Mouse (Mus musculus) cerebellum, postnatal 36 days (tissue): ENCODE data around the gene Kif26a.

Experiments used
- DNase-seq, 2 experiments: peaks; one replicate each; pipeline ENCODE4 v3.0.0; 2021 to 2022; ENCODE audit warnings: mixed read lengths in 2 of 2

The Kif26a gene

DNA sequence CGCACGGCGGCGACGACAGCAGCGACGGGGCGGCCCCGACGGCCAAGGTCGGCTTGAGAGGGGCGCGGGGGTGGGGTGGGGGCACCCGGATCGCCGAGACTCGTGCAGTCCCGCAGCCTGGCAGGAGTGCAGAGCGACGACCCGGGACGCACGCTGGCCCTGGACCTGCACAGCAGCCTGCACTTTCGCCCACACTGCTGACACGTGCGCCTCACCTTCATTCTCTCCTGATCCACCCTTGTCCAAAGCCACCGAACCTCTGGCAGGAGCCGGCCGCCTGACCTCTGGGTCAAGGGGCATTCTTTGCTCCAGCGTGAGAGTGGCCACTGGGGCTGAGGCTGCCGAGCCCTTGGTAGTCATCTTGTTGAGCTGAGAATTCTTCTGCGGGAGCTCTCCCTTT is 15.1 kb upstream of the Kif26a start:
- no peak for DNase-seq

DNA sequence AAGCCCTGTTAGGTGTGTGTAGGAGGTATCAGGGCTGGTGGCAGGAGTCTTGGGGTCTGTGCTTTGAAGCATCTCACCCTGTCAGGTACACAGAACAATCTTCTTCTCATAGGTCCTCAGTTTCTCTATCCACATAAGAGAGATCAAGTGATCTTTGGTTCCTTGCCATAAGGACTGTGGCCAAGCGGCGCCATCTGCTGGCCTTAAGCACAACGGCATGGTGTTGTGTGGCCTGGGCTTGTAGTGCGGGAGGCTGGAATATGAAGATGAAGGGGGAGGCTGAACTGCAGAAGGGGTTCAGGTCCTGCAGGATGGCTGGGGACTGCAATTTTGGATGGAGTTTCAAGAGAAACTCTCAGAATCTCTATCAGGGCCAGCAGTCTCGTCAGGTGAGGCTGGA is 5.8 kb upstream of the Kif26a start:
- DNase-seq: peak; percentile 41 to 49

- DNase-seq: no peak
Observed at GRCm38 (mm10) chr12:112140745-112141144, 5.3 kb upstream of the Kif26a start.

DNA sequence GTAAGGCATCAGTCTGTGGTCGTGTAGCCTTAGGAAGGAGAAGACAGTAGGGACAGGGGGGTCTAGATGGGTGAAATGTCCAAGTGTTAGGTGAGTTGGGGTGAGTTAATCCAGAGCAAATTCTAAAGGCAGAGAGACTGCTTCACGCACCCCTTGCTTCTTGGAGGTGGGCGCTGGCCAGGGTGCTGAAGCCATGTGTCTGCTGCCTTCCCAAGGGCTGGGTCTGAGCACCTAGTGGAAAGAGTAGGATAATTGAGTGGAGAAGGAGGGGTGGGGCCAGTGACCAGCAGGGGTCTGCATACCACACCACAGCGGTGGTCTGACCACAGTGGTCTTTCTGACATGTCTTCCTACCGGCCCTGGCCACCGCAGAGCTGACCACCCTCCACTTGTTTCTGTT is 4.7 kb upstream of the Kif26a start:
- no peak for DNase-seq

GRCm38 (mm10) chr12:112143116-112143832 is 2.7 kb upstream of the Kif26a start:
- DNase-seq: no peak

- DNase-seq: no peak
Observed at GRCm38 (mm10) chr12:112143833-112144201, 2.2 kb upstream of the Kif26a start.

DNA sequence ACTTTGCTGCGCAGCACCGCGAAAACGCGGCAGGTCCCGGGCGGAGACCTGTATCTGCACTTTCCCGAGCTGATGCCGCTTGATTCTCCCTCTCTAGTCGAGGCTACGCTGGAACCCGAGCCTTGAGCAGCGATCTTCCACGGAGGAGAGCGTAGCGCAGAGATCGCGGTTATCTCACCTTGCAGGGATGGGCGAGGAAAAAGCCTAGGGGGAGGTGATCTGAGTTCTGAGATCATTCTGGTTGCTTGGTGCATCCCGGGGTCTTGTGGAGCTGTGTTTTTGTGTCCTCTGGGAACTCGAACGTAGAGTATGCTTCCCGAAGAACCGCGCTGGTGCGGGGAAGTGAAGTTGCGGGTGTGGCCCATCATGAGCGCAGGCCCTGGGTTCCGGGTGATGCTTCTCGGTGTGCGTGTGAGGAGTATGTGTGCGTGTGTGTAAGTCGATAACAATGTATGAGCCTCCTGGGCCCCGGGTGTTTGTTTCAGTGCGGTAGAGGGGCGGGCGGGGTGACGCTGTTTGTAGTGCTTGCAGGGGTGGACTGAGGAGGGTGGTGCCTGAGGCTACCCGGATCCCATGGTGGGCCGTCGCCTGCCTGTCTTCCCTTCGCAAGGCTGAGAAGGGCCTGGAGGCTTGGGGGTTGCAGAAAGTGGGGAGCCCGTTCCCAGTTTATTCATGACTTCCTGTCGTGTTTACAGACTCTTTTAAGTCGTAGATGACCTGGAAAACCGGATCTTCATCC is 1.5 kb upstream of the Kif26a start:
- no peak for DNase-seq

DNA sequence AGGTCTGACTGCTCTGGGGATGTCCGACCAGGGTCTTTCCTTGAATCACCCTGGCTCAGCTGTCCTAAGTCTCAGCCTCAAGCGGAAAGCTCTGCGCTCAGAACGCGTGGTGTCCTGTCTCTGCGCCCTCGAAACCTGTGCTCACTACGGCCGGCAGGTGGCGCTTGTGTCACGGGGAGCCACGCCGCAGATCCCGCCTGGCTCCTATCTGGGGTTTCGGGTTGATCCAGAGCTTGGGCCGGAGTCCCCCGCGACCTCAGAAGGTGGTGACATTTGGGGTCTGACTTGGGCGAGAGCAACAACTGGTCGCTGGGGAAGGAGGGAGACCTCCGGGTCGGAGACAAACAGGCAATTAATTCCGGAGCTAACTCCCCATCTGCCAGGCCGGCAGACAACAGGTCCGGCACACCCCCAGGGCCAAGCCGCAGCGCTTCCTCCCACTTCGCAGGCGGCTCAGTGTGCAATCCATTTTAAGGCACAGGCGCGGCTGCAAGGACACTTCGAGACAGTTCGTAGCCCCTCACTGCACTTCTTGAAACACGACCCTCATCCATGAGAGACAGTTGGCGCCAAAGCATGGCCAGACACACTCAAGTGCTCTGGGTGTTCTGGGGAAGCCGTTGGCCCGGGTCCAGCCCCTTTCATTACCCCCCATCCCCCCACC is 665 bp upstream of the Kif26a start:
- DNase-seq: peak; percentile 77

DNA sequence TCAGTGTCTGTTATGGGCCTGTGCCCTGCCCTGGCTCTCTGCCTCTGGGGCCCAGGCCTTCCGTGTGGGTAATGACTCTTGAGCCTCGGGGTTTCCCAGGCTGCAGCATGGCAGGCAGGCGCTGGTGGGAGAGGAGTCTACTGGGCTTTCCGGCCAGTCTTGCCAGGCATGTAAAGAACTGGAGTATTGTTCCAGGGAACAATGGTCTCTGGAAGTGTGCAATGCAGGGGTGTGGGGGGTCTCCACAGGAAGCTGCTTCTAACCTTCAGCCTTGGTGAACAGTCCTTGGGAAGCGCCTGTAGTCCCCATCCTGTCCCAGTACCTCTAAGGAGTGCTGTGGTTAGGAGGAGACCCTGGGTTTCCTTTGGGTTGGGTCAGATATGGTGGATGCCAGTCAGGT is 1.4 kb downstream of the Kif26a start:
- DNase-seq: no peak

GRCm38 (mm10) chr12:112150011-112150410 is 4.0 kb downstream of the Kif26a start:
- DNase-seq: no peak

DNA sequence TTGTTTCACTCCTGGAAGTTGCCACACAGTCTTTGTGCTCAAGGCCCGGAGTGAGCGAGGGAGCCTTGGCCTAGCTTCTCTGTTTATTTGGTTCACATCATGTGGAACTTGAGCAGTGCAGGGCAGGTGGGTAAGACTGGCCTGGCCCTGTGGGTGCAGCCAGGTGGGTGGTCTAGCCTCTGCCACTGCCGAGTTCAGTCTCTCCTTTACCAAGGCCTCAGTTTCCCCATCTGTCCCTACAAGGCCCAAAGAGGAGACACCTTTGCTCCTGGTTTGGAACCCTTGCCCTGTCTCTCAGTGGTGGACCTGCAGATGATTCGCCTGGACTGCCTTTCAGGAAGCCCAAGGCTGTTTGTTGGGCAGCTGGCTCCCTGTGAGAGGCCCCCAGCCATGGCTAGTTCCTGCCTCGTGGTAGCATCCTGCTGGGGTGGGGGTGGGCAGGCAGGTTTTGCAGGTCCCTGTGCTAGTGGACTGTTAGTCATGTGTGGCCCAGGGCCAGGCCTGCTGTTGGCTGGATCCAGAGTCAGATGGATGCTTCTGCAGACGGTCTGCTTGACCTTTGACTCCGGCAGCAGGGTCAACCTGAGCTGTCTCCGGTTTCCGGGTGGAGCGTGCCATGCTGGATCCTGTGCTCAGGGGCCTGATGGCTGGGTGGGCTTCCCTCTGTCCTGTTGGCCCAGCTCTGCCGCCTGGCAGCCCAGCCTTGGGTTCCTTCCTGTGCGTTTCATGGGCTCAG is 5.4 kb downstream of the Kif26a start:
- no peak for DNase-seq

GRCm38 (mm10) chr12:112151980-112152362 is 6.0 kb downstream of the Kif26a start:
- DNase-seq: no peak

DNA sequence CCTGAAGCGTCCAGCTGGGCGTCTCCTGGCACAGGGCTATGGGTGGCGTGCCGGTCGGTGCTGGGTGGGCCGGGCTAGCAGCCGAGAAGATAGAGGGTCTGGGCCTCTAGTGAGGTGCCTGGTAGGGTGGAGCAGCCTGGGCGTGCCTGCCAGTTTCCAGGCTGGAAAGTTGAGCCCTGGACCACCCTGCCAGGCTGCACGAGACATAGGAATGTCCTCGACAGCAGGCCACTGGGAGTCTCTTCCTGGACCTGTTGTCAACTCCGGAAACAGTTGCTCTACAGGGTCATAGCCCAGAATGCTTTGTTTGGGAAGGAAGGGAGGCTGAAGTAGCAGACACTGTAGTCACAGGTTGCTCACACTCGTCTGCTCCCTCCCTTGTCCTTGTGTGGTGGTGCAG is 7.6 kb downstream of the Kif26a start:
- DNase-seq: no peak

DNA sequence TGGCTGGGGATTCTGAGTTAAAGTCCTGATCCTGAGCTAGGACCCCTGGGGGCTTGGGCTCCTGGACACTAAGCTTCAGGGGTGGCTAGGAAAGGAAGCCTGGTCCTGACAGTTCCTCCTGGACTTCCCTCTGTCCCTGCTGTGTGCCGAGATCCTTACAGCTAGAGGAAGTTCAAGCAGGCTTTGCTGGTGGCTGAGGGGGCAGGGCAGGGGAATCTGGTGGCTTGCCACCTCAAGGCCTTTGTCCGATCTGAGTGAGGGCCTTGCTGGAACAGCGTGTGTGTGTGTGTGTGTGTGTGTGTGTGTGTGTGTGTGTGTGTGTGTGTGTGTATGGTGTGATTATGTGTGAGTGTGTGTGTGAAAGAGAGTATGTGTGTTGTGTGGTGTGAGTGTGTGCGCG is 8.5 kb downstream of the Kif26a start:
- no peak for DNase-seq

DNA sequence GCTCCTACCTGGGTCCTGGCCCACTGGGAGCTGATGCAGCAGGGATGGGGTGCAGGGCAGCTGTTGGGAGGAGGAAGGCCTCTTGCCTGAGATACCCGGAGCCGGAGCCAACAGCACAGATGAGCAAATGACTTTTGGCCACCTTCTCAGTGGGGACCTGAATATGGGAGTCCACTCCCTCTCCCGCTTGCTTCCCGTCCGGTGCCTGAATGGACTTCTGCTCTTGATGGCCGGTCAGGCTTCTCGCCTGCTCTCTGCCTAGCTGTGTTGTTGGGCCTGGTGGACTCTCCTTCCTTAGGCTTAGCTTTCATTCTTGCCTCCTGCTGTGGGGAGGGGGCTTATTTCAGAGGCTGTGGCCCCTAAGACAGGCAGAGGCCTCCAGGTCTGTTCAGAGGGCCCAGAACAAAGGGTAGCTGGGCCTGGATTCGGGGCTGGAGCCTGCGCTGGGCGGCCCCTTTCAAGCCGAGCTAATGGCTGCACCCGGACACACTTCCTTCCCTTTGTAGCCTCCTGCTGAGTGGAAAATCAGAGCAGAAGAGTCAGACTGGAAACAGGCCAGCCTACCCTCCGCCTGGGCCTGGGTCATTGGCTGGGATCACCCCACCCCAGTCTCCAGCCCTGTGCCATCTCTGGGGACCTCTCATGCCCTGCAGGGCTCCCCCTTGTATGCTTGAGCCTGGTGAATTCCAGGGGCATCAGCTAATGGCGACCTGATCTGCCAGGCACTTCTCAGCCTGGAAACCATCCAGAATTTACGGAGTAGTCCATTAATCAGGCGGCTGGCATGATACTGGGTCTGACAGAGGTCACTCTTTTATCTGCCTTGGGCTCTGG is 9.4 kb downstream of the Kif26a start:
- no peak for DNase-seq

DNA sequence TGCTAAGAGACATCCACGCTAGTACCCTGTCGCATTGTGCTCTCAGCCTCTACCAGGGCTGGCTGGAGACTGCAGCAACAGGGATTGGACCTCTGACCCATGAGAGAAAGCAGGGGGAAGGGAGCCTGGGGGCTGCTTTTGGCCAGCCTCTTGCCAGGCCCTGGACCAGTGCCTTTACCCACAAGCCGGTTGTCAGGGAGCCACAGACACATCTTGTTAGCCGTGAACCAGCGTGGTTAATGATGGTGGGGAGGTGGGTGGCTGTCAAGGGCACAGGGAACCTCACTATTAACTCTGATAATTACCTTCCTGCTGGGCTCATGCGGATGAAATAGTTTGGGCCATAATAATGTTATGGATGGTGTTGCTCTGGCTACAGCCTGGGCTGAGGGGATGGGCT is 10.8 kb downstream of the Kif26a start:
- DNase-seq: no peak

DNA sequence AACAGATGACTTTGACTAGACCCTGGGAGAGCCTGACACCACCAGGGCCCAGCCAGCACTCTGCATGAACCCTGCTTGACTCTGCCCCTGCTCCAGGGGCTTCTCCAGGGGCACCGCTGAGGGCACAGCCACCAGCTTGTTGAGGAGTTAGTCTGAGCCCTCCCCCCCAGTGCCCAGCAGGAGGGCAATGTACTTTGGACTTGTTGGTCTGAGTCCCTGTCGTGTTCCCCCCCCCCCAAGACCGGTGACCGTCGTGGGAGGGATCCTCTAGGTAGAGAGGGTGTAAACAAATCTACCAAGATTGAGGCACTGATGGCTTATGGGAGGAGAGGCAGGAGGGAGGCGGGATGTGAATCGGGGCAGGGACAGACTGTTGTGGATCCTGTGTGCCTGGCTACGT is 12.2 kb downstream of the Kif26a start:
- no peak for DNase-seq

GRCm38 (mm10) chr12:112158784-112159183 is 12.8 kb downstream of the Kif26a start:
- no peak for DNase-seq

- no peak for DNase-seq
Observed at GRCm38 (mm10) chr12:112163981-112164839, 18.2 kb downstream of the Kif26a start.

- no peak for DNase-seq
Observed at GRCm38 (mm10) chr12:112164840-112165219, 18.8 kb downstream of the Kif26a start.

DNA sequence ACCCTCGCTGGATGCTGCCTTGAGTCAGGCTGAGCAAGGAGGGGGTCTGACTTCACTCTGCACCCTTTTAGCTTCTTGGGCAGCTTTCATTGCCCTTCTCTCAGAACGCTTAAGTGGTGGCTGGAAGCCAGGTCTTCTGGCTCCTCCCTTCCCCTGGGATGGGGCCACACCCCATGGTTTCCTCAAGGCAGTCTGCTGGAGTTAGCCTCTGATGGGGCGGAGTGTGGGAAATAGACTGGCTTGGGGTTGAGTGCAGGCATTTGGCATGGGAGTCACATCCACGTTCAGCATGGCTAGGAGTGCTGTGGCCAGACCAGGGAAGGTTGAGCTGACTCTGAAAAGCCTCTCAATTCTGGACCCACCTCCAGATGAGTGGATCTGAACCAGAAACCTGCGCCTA is 23.2 kb downstream of the Kif26a start:
- no peak for DNase-seq
